Mouse (Mus musculus): Measurements from ENCODE around the gene Stk32c. TPM values are rescaled to one million over a fixed set of nuclear protein-coding genes. Genes with fewer than 3 reads are reported as not detected.

The Stk32c gene
- total and polyA plus RNA-seq, 2 experiments from 2014 or later: 0.42 TPM; not detected in 1

GRCm38 (mm10) chr7:139131538-139131937 lies 81.6 kb downstream of the Stk32c start:
- Histone ChIP-seq H3K9me3 (replicated peaks; ENCODE audit: control insufficient read depth, low read length) (no peaks in the 10 kb centered on the region), H3K9ac (replicated peaks; ENCODE audit: low read depth, low read length) (no peak overlapping the region), H3K4me1 (ENCODE audit: control insufficient read depth, insufficient read depth) (peaks cover 21% of the 10 kb centered on the region), H3K4me2 (ENCODE audit: low read depth, low read length) (no peak overlapping the region), H3K36me3 (replicated peaks; ENCODE audit: control insufficient read depth, insufficient read depth, low read length) (no peaks in the 10 kb centered on the region), H3K4me3 (ENCODE audit: low read depth, low read length) (no peak overlapping the region), H3K27me3 (ENCODE audit: control insufficient read depth, insufficient read depth, low read length) (peaks cover 9% of the 10 kb centered on the region; the same call in 1 of the 2 replicates), H3K27ac (ENCODE audit: low read depth) (no peak overlapping the region)
- TF ChIP-seq CTCF (IDR thresholded peaks at IDR 0.05; ENCODE audit: low read depth): no peak
- no peak for TF ChIP-seq EP300 (IDR thresholded peaks at IDR 0.05; ENCODE audit: low read depth)
- 66% methylated on average over 8 of the region's 8 CpGs for WGBS
- ATAC-seq (ENCODE audit: insufficient read depth, low read depth) (no peak), DNase-seq (ENCODE audit: low spot score) (no peak)

- Histone ChIP-seq H3K9me3 (replicated peaks; ENCODE audit: control insufficient read depth, low read length) (no peaks in the 10 kb centered on the region), H3K27ac (ENCODE audit: low read depth) (no peak overlapping the region), H3K4me2 (ENCODE audit: low read depth, low read length) (no peak overlapping the region), H3K9ac (replicated peaks; ENCODE audit: low read depth, low read length) (no peak overlapping the region), H3K27me3 (ENCODE audit: control insufficient read depth, insufficient read depth, low read length) (peaks cover 9% of the 10 kb centered on the region; the same call in 1 of the 2 replicates), H3K4me1 (ENCODE audit: control insufficient read depth, insufficient read depth) (peaks cover 22% of the 10 kb centered on the region), H3K36me3 (replicated peaks; ENCODE audit: control insufficient read depth, insufficient read depth, low read length) (no peaks in the 10 kb centered on the region), H3K4me3 (ENCODE audit: low read depth, low read length) (no peak overlapping the region)
- DNase-seq (ENCODE audit: low spot score) (no peak), ATAC-seq (ENCODE audit: insufficient read depth, low read depth) (no peak)
- 75% methylated on average over 6 of the region's 6 CpGs for WGBS
- TF ChIP-seq EP300 (IDR thresholded peaks at IDR 0.05; ENCODE audit: low read depth) (no peak), CTCF (IDR thresholded peaks at IDR 0.05; ENCODE audit: low read depth) (no peak)
Observed at GRCm38 (mm10) chr7:139130361-139130760, 82.7 kb downstream of the Stk32c start.

GRCm38 (mm10) chr7:139128994-139129393 lies 84.1 kb downstream of the Stk32c start:
- Histone ChIP-seq H3K4me3 (ENCODE audit: low read depth, low read length) (no peak overlapping the region), H3K9ac (replicated peaks; ENCODE audit: low read depth, low read length) (no peak overlapping the region), H3K9me3 (replicated peaks; ENCODE audit: control insufficient read depth, low read length) (no peaks in the 10 kb centered on the region), H3K27ac (ENCODE audit: low read depth) (no peak overlapping the region), H3K4me2 (ENCODE audit: low read depth, low read length) (no peak overlapping the region), H3K36me3 (replicated peaks; ENCODE audit: control insufficient read depth, insufficient read depth, low read length) (no peaks in the 10 kb centered on the region), H3K4me1 (ENCODE audit: control insufficient read depth, insufficient read depth) (peaks cover 9% of the 10 kb centered on the region; the same call in 1 of the 2 replicates), H3K27me3 (ENCODE audit: control insufficient read depth, insufficient read depth, low read length) (peaks cover 9% of the 10 kb centered on the region; the same call in 1 of the 2 replicates)
- WGBS: 80% methylated on average over 4 of the region's 4 CpGs
- no peak for ATAC-seq (ENCODE audit: insufficient read depth, low read depth)
- DNase-seq (ENCODE audit: low spot score): no peak
- TF ChIP-seq CTCF (IDR thresholded peaks at IDR 0.05; ENCODE audit: low read depth): no peak
- no peak for TF ChIP-seq EP300 (IDR thresholded peaks at IDR 0.05; ENCODE audit: low read depth)

GRCm38 (mm10) chr7:139126549-139126948 lies 86.6 kb downstream of the Stk32c start:
- WGBS: 59% methylated on average over 7 of the region's 7 CpGs
- DNase-seq (ENCODE audit: low spot score) (no peak), ATAC-seq (ENCODE audit: insufficient read depth, low read depth) (no peak)
- Histone ChIP-seq H3K4me3 (ENCODE audit: low read depth, low read length) (no peak overlapping the region), H3K4me2 (ENCODE audit: low read depth, low read length) (no peak overlapping the region), H3K36me3 (replicated peaks; ENCODE audit: control insufficient read depth, insufficient read depth, low read length) (no peaks in the 10 kb centered on the region), H3K9ac (replicated peaks; ENCODE audit: low read depth, low read length) (no peak overlapping the region), H3K9me3 (replicated peaks; ENCODE audit: control insufficient read depth, low read length) (no peaks in the 10 kb centered on the region), H3K4me1 (ENCODE audit: control insufficient read depth, insufficient read depth) (peaks cover 9% of the 10 kb centered on the region; the same call in 1 of the 2 replicates), H3K27me3 (ENCODE audit: control insufficient read depth, insufficient read depth, low read length) (peaks cover 12% of the 10 kb centered on the region; the same call in 1 of the 2 replicates), H3K27ac (ENCODE audit: low read depth) (no peak overlapping the region)
- TF ChIP-seq CTCF (IDR thresholded peaks at IDR 0.05; ENCODE audit: low read depth) (no peak), EP300 (IDR thresholded peaks at IDR 0.05; ENCODE audit: low read depth) (no peak)

GRCm38 (mm10) chr7:139125881-139126280 lies 87.2 kb downstream of the Stk32c start:
- H3K27me3 ChIP-seq (ENCODE audit: control insufficient read depth, insufficient read depth, low read length): peaks cover 12% of the 10 kb centered on the region; the same call in 1 of the 2 replicates
- TF ChIP-seq CTCF (IDR thresholded peaks at IDR 0.05; ENCODE audit: low read depth) (no peak), EP300 (IDR thresholded peaks at IDR 0.05; ENCODE audit: low read depth) (no peak)

GRCm38 (mm10) chr7:139119775-139120153 lies 93.3 kb downstream of the Stk32c start:
- no peak for ATAC-seq (ENCODE audit: insufficient read depth, low read depth)

More at GRCm38 (mm10) chr7:139125881-139126280, 87.2 kb downstream of the Stk32c start:
- no peak for DNase-seq (ENCODE audit: low spot score)
- Histone ChIP-seq H3K4me1 (ENCODE audit: control insufficient read depth, insufficient read depth) (peaks cover 9% of the 10 kb centered on the region; the same call in 1 of the 2 replicates), H3K9ac (replicated peaks; ENCODE audit: low read depth, low read length) (no peak overlapping the region), H3K27ac (ENCODE audit: low read depth) (no peak overlapping the region), H3K4me3 (ENCODE audit: low read depth, low read length) (no peak overlapping the region), H3K36me3 (replicated peaks; ENCODE audit: control insufficient read depth, insufficient read depth, low read length) (no peaks in the 10 kb centered on the region), H3K9me3 (replicated peaks; ENCODE audit: control insufficient read depth, low read length) (no peaks in the 10 kb centered on the region), H3K4me2 (ENCODE audit: low read depth, low read length) (no peak overlapping the region)
- WGBS: 51% methylated on average over 4 of the region's 4 CpGs
- no peak for ATAC-seq (ENCODE audit: insufficient read depth, low read depth)

More at GRCm38 (mm10) chr7:139119775-139120153, 93.3 kb downstream of the Stk32c start:
- no peaks in the 10 kb centered on the region for H3K36me3 ChIP-seq (replicated peaks; ENCODE audit: control insufficient read depth, insufficient read depth, low read length)
- 40% methylated on average over 2 of the region's 2 CpGs for WGBS
- TF ChIP-seq EP300 (IDR thresholded peaks at IDR 0.05; ENCODE audit: low read depth) (no peak), CTCF (IDR thresholded peaks at IDR 0.05; ENCODE audit: low read depth) (no peak)
- no peaks in the 10 kb centered on the region for H3K9me3 ChIP-seq (replicated peaks; ENCODE audit: control insufficient read depth, low read length)
- DNase-seq (ENCODE audit: low spot score): no peak
- no peaks in the 10 kb centered on the region for H3K4me1 ChIP-seq (ENCODE audit: control insufficient read depth, insufficient read depth)
- H3K9ac ChIP-seq (replicated peaks; ENCODE audit: low read depth, low read length): no peak overlapping the region
- no peak overlapping the region for H3K4me3 ChIP-seq (ENCODE audit: low read depth, low read length)
- no peak overlapping the region for H3K27ac ChIP-seq (ENCODE audit: low read depth)
- 0 out of 2 replicates have a peak, but pooled peaks cover 8% of the 10 kb centered on the region for H3K27me3 ChIP-seq (ENCODE audit: control insufficient read depth, insufficient read depth, low read length)
- no peak overlapping the region for H3K4me2 ChIP-seq (ENCODE audit: low read depth, low read length)
